Mouse (Mus musculus): ENCODE measurements around the gene Abcc2. TPM values are rescaled to one million over a fixed set of nuclear protein-coding genes. Genes with fewer than 3 reads are reported as not detected.

Abcc2 gene
- polyA plus RNA-seq, 1 experiment from 2014 or later: not detected

- Histone ChIP-seq H3K4me1 (no peaks in the 10 kb centered on the region), H3K9ac (replicated peaks) (no peak overlapping the region), H3K27ac (replicated peaks) (no peak overlapping the region), H3K36me3 (no peaks in the 10 kb centered on the region), H3K4me2 (replicated peaks) (no peak overlapping the region), H3K9me3 (no peaks in the 10 kb centered on the region), H3K4me3 (no peak overlapping the region), H3K27me3 (no peaks in the 10 kb centered on the region)
- 79% methylated on average over 8 of the region's 8 CpGs for WGBS
- no peak for ATAC-seq (ENCODE audit: low FRiP score, low read depth)
Observed at GRCm38 (mm10) chr19:43826855-43827254, 44.9 kb downstream of the Abcc2 start.

GRCm38 (mm10) chr19:43832425-43833069, 50.6 kb downstream of the Abcc2 start:
- Histone ChIP-seq H3K9ac (replicated peaks) (no peak overlapping the region), H3K4me2 (replicated peaks) (no peak overlapping the region; the same call in 1 of the 2 replicates), H3K36me3 (no peaks in the 10 kb centered on the region), H3K27ac (replicated peaks) (no peak overlapping the region), H3K9me3 (no peaks in the 10 kb centered on the region), H3K4me1 (no peaks in the 10 kb centered on the region), H3K4me3 (no peak overlapping the region), H3K27me3 (peaks cover 21% of the 10 kb centered on the region)
- no peak for ATAC-seq (ENCODE audit: low FRiP score, low read depth)
- WGBS: 30% methylated on average over 21 of the region's 21 CpGs

GRCm38 (mm10) chr19:43843184-43843583, 61.2 kb downstream of the Abcc2 start:
- ATAC-seq (ENCODE audit: low FRiP score, low read depth): no peak

GRCm38 (mm10) chr19:43845331-43845908, 63.4 kb downstream of the Abcc2 start:
- 76% methylated on average over 7 of the region's 7 CpGs for WGBS
- H3K36me3 ChIP-seq: peaks cover 49% of the 10 kb centered on the region
- H3K9me3 ChIP-seq: no peaks in the 10 kb centered on the region
- no peaks in the 10 kb centered on the region for H3K27me3 ChIP-seq
- H3K4me3 ChIP-seq: no peak overlapping the region
- no peaks in the 10 kb centered on the region for H3K4me1 ChIP-seq
- H3K4me2 ChIP-seq (replicated peaks): no peak overlapping the region
- no peak overlapping the region for H3K27ac ChIP-seq (replicated peaks)
- ATAC-seq (ENCODE audit: low FRiP score, low read depth): no peak
- no peak overlapping the region for H3K9ac ChIP-seq (replicated peaks)

More at GRCm38 (mm10) chr19:43843184-43843583, 61.2 kb downstream of the Abcc2 start:
- Histone ChIP-seq H3K27me3 (no peaks in the 10 kb centered on the region), H3K27ac (replicated peaks) (no peak overlapping the region), H3K4me2 (replicated peaks) (no peak overlapping the region), H3K9me3 (no peaks in the 10 kb centered on the region), H3K4me3 (no peak overlapping the region), H3K9ac (replicated peaks) (no peak overlapping the region), H3K36me3 (peaks cover 26% of the 10 kb centered on the region), H3K4me1 (no peaks in the 10 kb centered on the region)
- WGBS: 87% methylated on average over 9 of the region's 9 CpGs

- no peak for ATAC-seq (ENCODE audit: low FRiP score, low read depth)
Observed at GRCm38 (mm10) chr19:43847056-43847455, 65.1 kb downstream of the Abcc2 start.

GRCm38 (mm10) chr19:43847966-43848365, 66.0 kb downstream of the Abcc2 start:
- no peaks in the 10 kb centered on the region for H3K9me3 ChIP-seq
- WGBS: 94% methylated on average over 15 of the region's 15 CpGs
- no peaks in the 10 kb centered on the region for H3K27me3 ChIP-seq
- no peak for ATAC-seq (ENCODE audit: low FRiP score, low read depth)
- H3K36me3 ChIP-seq: peaks cover 69% of the 10 kb centered on the region
- no peak overlapping the region for H3K4me2 ChIP-seq (replicated peaks)
- no peak overlapping the region for H3K9ac ChIP-seq (replicated peaks)
- H3K4me3 ChIP-seq: no peak overlapping the region
- no peaks in the 10 kb centered on the region for H3K4me1 ChIP-seq
- H3K27ac ChIP-seq (replicated peaks): no peak overlapping the region

More at GRCm38 (mm10) chr19:43847056-43847455, 65.1 kb downstream of the Abcc2 start:
- peaks cover 63% of the 10 kb centered on the region for H3K36me3 ChIP-seq
- no peak overlapping the region for H3K9ac ChIP-seq (replicated peaks)
- H3K4me2 ChIP-seq (replicated peaks): no peak overlapping the region
- WGBS: 93% methylated on average over 15 of the region's 15 CpGs
- H3K4me1 ChIP-seq: no peaks in the 10 kb centered on the region
- H3K9me3 ChIP-seq: no peaks in the 10 kb centered on the region
- H3K27me3 ChIP-seq: no peaks in the 10 kb centered on the region
- H3K27ac ChIP-seq (replicated peaks): no peak overlapping the region
- no peak overlapping the region for H3K4me3 ChIP-seq

GRCm38 (mm10) chr19:43850026-43850425, 68.0 kb downstream of the Abcc2 start:
- ATAC-seq (ENCODE audit: low FRiP score, low read depth): no peak
- no peak overlapping the region for H3K9ac ChIP-seq (replicated peaks)
- peaks cover 85% of the 10 kb centered on the region for H3K36me3 ChIP-seq
- no peak overlapping the region for H3K27ac ChIP-seq (replicated peaks)
- H3K9me3 ChIP-seq: no peaks in the 10 kb centered on the region
- no peaks in the 10 kb centered on the region for H3K4me1 ChIP-seq
- H3K4me3 ChIP-seq: no peak overlapping the region
- WGBS: 95% methylated on average over 11 of the region's 11 CpGs
- no peaks in the 10 kb centered on the region for H3K27me3 ChIP-seq
- H3K4me2 ChIP-seq (replicated peaks): no peak overlapping the region

- H3K27ac ChIP-seq (replicated peaks): no peak overlapping the region
- WGBS: 88% methylated on average over 21 of the region's 21 CpGs
- H3K9me3 ChIP-seq: no peaks in the 10 kb centered on the region
- H3K4me2 ChIP-seq (replicated peaks): no peak overlapping the region
- no peaks in the 10 kb centered on the region for H3K4me1 ChIP-seq
- H3K36me3 ChIP-seq: peaks cover 94% of the 10 kb centered on the region
- H3K4me3 ChIP-seq: no peak overlapping the region
- H3K9ac ChIP-seq (replicated peaks): no peak overlapping the region
- no peaks in the 10 kb centered on the region for H3K27me3 ChIP-seq
- no peak for ATAC-seq (ENCODE audit: low FRiP score, low read depth)
Observed at GRCm38 (mm10) chr19:43851996-43852630, 70.1 kb downstream of the Abcc2 start.

GRCm38 (mm10) chr19:43852837-43853545, 71.0 kb downstream of the Abcc2 start:
- no peak overlapping the region for H3K4me3 ChIP-seq
- WGBS: 75% methylated on average over 7 of the region's 7 CpGs
- H3K9me3 ChIP-seq: no peaks in the 10 kb centered on the region
- H3K4me1 ChIP-seq: no peaks in the 10 kb centered on the region
- no peak overlapping the region for H3K27ac ChIP-seq (replicated peaks)
- H3K9ac ChIP-seq (replicated peaks): no peak overlapping the region
- no peak for ATAC-seq (ENCODE audit: low FRiP score, low read depth)
- peaks cover 85% of the 10 kb centered on the region for H3K36me3 ChIP-seq
- H3K27me3 ChIP-seq: no peaks in the 10 kb centered on the region
- H3K4me2 ChIP-seq (replicated peaks): no peak overlapping the region

- WGBS: 87% methylated on average over 6 of the region's 6 CpGs
- no peak overlapping the region for H3K9ac ChIP-seq (replicated peaks)
- no peaks in the 10 kb centered on the region for H3K27me3 ChIP-seq
- H3K27ac ChIP-seq (replicated peaks): no peak overlapping the region
- H3K4me1 ChIP-seq: no peaks in the 10 kb centered on the region
- no peak overlapping the region for H3K4me2 ChIP-seq (replicated peaks)
- no peak for ATAC-seq (ENCODE audit: low FRiP score, low read depth)
- H3K36me3 ChIP-seq: peaks cover 82% of the 10 kb centered on the region
- peaks cover 10% of the 10 kb centered on the region; the same call in 1 of the 2 replicates for H3K9me3 ChIP-seq
- no peak overlapping the region for H3K4me3 ChIP-seq
Observed at GRCm38 (mm10) chr19:43857347-43857746, 75.4 kb downstream of the Abcc2 start.

- Histone ChIP-seq H3K9ac (replicated peaks) (no peak overlapping the region), H3K9me3 (no peaks in the 10 kb centered on the region), H3K4me3 (no peak overlapping the region), H3K27ac (replicated peaks) (no peak overlapping the region), H3K36me3 (peaks cover 91% of the 10 kb centered on the region), H3K4me2 (replicated peaks) (no peak overlapping the region), H3K27me3 (no peaks in the 10 kb centered on the region), H3K4me1 (peaks cover 2% of the 10 kb centered on the region; the same call in 1 of the 2 replicates)
- WGBS: 88% methylated on average over 4 of the region's 4 CpGs
- no peak for ATAC-seq (ENCODE audit: low FRiP score, low read depth)
Observed at GRCm38 (mm10) chr19:43870418-43870817, 88.4 kb downstream of the Abcc2 start.

- no peak overlapping the region for H3K4me3 ChIP-seq
- H3K27me3 ChIP-seq: no peaks in the 10 kb centered on the region
- H3K9ac ChIP-seq (replicated peaks): no peak overlapping the region
- peaks cover 36% of the 10 kb centered on the region for H3K4me1 ChIP-seq
- 91% methylated on average over 11 of the region's 11 CpGs for WGBS
- no peaks in the 10 kb centered on the region for H3K9me3 ChIP-seq
- H3K27ac ChIP-seq (replicated peaks): no peak overlapping the region
- no peak for ATAC-seq (ENCODE audit: low FRiP score, low read depth)
- peaks cover 53% of the 10 kb centered on the region for H3K36me3 ChIP-seq
- no peak overlapping the region for H3K4me2 ChIP-seq (replicated peaks)
Observed at GRCm38 (mm10) chr19:43874351-43874750, 92.4 kb downstream of the Abcc2 start.

Measured in midbrain, embryonic 12.5 days (tissue).